Comparison of ENCODE assay signal across 8 mouse cellular contexts in genomic region chr12:17727676-17728339, GRCm38 (mm10). TPM values are rescaled to one million over a fixed set of nuclear protein-coding genes. Genes with fewer than 3 reads are reported as not detected.
A peak's percentile ranks its signal among the peaks of the same experiment; 100 is the strongest.
DNase-seq lines count a peak whose midpoint lies in the region; ATAC-seq and TF ChIP-seq lines count a peak whose summit lies in the region.

No protein-coding gene starts in this region.

- no peak overlapping the region for H3K4me3 ChIP-seq in cerebellum, adult 2 months (replicated peaks; ENCODE audit: insufficient read depth, low read depth, low read length)
- H3K4me3 ChIP-seq in embryonic facial prominence, embryonic 12.5 days, result no peak overlapping the region
- H3K4me3 ChIP-seq in liver, embryonic 13.5 days (replicated peaks), result no peak overlapping the region
- H3K4me3 ChIP-seq in thymus, adult 2 months (ENCODE audit: control insufficient read depth, insufficient read depth, low read length), result peak overlapping the region; percentile 72

- H3K36me3 ChIP-seq in embryonic facial prominence, embryonic 12.5 days, result no peaks in the 10 kb centered on the region
- H3K36me3 ChIP-seq in liver, embryonic 13.5 days, result no peaks in the 10 kb centered on the region
- no peaks in the 10 kb centered on the region for H3K36me3 ChIP-seq in thymus, adult 2 months (ENCODE audit: control insufficient read depth, insufficient read depth, low read length)

- 44% methylated on average over 13 of the region's 13 CpGs for WGBS in cerebellum, adult 2 months
- whole genome bisulfite sequencing in embryonic facial prominence, embryonic 12.5 days, result 50% methylated on average over 13 of the region's 13 CpGs
- 43% methylated on average over 13 of the region's 13 CpGs for WGBS in liver, embryonic 13.5 days (ENCODE audit: insufficient replicate concordance)
- 44% methylated on average over 13 of the region's 13 CpGs for WGBS in thymus, adult 2 months

- DNase-seq in cerebellum, adult 2 months, result peak; percentile 46 to 52
- DNase-seq in cerebellum, adult 9-10 months, result no peak
- peak; percentile 49 to 64 for DNase-seq in heart, postnatal 14 days
- DNase-seq in liver, embryonic 13.5 days, result no peak
- DNase-seq in thymus, adult 2 months, result peak; percentile 83
- no peak for DNase-seq in right cerebral cortex, postnatal 10 days (ENCODE audit: low spot score in 2 of 2)

- no peak overlapping the region for H3K4me2 ChIP-seq in embryonic facial prominence, embryonic 12.5 days (replicated peaks)
- H3K4me2 ChIP-seq in liver, embryonic 13.5 days, result no peak overlapping the region

- H3K4me1 ChIP-seq in cerebellum, adult 2 months (ENCODE audit: control insufficient read depth, insufficient read depth, low read length), result peaks cover 27% of the 10 kb centered on the region
- peaks cover 45% of the 10 kb centered on the region for H3K4me1 ChIP-seq in embryonic facial prominence, embryonic 12.5 days
- peaks cover 71% of the 10 kb centered on the region for H3K4me1 ChIP-seq in liver, embryonic 13.5 days (replicated peaks)
- H3K4me1 ChIP-seq in thymus, adult 2 months (replicated peaks; ENCODE audit: control insufficient read depth, insufficient read depth, low read length), result peaks cover 75% of the 10 kb centered on the region

- H3K27me3 ChIP-seq in cerebellum, adult 2 months (ENCODE audit: control insufficient read depth, insufficient read depth, low read length), result no peaks in the 10 kb centered on the region
- no peaks in the 10 kb centered on the region for H3K27me3 ChIP-seq in embryonic facial prominence, embryonic 12.5 days
- no peaks in the 10 kb centered on the region for H3K27me3 ChIP-seq in liver, embryonic 13.5 days
- no peaks in the 10 kb centered on the region for H3K27me3 ChIP-seq in thymus, adult 2 months (ENCODE audit: control insufficient read depth, insufficient read depth, low read length)

- no peak for TF ChIP-seq POLR2A in cerebellum, adult 2 months (IDR thresholded peaks at IDR 0.05; ENCODE audit: borderline replicate concordance, insufficient read depth, low read length)
- peak; percentile 31; the same call in 1 of the 2 replicates for TF ChIP-seq POLR2A in thymus, adult 2 months (IDR thresholded peaks at IDR 0.05; ENCODE audit: control insufficient read depth, extremely low read depth, insufficient read depth, low read length, poor library complexity)

- no peak for TF ChIP-seq CTCF in cerebellum, adult 2 months (IDR thresholded peaks at IDR 0.05; ENCODE audit: borderline replicate concordance, insufficient read depth, low read depth, low read length)
- TF ChIP-seq CTCF in thymus, adult 2 months (IDR thresholded peaks at IDR 0.05; ENCODE audit: borderline replicate concordance, control insufficient read depth, extremely low read depth, insufficient read depth, low read length, poor library complexity), result no peak

- ATAC-seq in embryonic facial prominence, embryonic 12.5 days (ENCODE audit: insufficient number of reproducible peaks, insufficient read depth, low FRiP score, low TSS enrichment), result no peak
- no peak for ATAC-seq in liver, embryonic 13.5 days (ENCODE audit: low read depth)
- ATAC-seq in monocyte, adult 5-6 weeks (replicated peaks; ENCODE audit: insufficient number of reproducible peaks, low FRiP score, low TSS enrichment, poor library complexity, severe bottlenecking), result no peak

- no peak overlapping the region; the same call in 1 of the 2 replicates for H3K27ac ChIP-seq in cerebellum, adult 2 months (ENCODE audit: insufficient read depth, low read length)
- peak overlapping the region; percentile 51; the same call in 1 of the 2 replicates for H3K27ac ChIP-seq in embryonic facial prominence, embryonic 12.5 days
- peak overlapping the region; percentile 56 for H3K27ac ChIP-seq in liver, embryonic 13.5 days
- peak overlapping the region; percentile 93 for H3K27ac ChIP-seq in thymus, adult 2 months (ENCODE audit: control insufficient read depth, insufficient read depth, low read length)

- no peaks in the 10 kb centered on the region for H3K9me3 ChIP-seq in embryonic facial prominence, embryonic 12.5 days
- H3K9me3 ChIP-seq in liver, embryonic 13.5 days (replicated peaks), result no peaks in the 10 kb centered on the region

- intact Hi-C loops in heart, postnatal 14 days (cut with DNase I), result loop anchor here (5.0 kb wide), 1 partner anchor 36 kb away; the partner anchor contains the start of gene Hpcal1

- no peak overlapping the region for H3K9ac ChIP-seq in embryonic facial prominence, embryonic 12.5 days
- peak overlapping the region; percentile 44; the same call in 1 of the 2 replicates for H3K9ac ChIP-seq in liver, embryonic 13.5 days

RNA-seq across cellular contexts. Expression of gene Hpcal1, which starts 37.2 kb away (rescaled TPM):
- polyA plus RNA-seq in cerebellum, adult 2 months (2012; rRNA removed), result 544 TPM in 2 replicates
- polyA plus RNA-seq in embryonic facial prominence, embryonic 12.5 days (2016; fragmentation: Nextera tagmentation; extraction: Ambion mirVana), result 35.7 and 39.5 TPM in 2 replicates
- 10 to 100 TPM; 26.4 to 27.1 TPM for total RNA-seq in heart, postnatal 14 days (2021)
- 15.7 and 16.0 TPM in 2 replicates for polyA plus RNA-seq in liver, embryonic 13.5 days (2015; fragmentation: Nextera tagmentation; extraction: Ambion mirVana)
- polyA plus RNA-seq in thymus, adult 2 months (2012; rRNA removed), result 322 and 334 TPM in 2 replicates
- total RNA-seq in monocyte, adult 5-6 weeks (2017), result 30.2 to 51.8 TPM (median 42.3 TPM) in 3 replicates

Comparison
In these comparisons a context has a peak if more than half of its experiments do, and no peak if none do; other contexts are left out.
1. DNase-seq: peak in cerebellum, adult 2 months (2 of 2), heart, postnatal 14 days (2 of 2) and thymus, adult 2 months (single experiment); none in cerebellum, adult 9-10 months (single experiment), liver, embryonic 13.5 days (single experiment) and right cerebral cortex, postnatal 10 days (0 of 2).